Mouse (Mus musculus): Measurements from ENCODE around the gene Ipmk. TPM values are rescaled to one million over a fixed set of nuclear protein-coding genes. Genes with fewer than 3 reads are reported as not detected.

The Ipmk gene
- polyA plus RNA-seq (2015; fragmentation: Nextera tagmentation; extraction: Ambion mirVana), result 7.1 and 8.4 TPM in 2 replicates

DNA sequence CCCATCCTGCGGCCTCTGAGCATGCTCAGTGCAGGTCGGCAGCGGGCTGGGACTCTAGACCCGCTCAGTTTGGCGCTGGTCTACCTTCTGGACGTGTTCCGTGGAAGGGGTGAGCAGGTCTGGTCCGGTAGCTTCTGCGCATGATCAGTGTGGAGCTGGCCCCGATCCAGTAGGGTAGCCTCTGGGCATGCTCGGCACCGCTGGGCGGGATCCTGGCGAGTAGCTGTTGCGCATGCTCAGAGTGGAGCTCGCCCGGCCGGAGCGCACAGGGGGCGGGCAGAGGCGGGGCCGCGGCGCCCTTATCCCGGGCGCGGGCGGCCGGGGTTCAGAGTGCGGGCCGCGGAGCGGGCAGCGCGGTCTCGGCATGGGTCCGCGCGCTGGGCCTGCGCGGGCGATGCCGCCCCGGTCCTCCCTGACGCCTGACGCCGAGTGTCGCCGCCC, at the start of gene Ipmk:
Gene Ipmk, plus strand, starts transcription at position 255 of the 441 bp plus-strand sequence.
- Histone ChIP-seq H3K4me1 (peaks cover 22% of the 10 kb centered on the region), H3K27ac (peak within 1 kb of the TSS; percentile 82), H3K27me3 (no peaks in the 10 kb centered on the region), H3K36me3 (peaks cover 9% of the 10 kb centered on the region; the same call in 1 of the 2 replicates), H3K4me2 (peak within 1 kb of the TSS; percentile 96), H3K9ac (peak within 1 kb of the TSS; percentile 80), H3K9me3 (no peaks in the 10 kb centered on the region), H3K4me3 (peak within 1 kb of the TSS; percentile 85)
- ATAC-seq (ENCODE audit: insufficient number of reproducible peaks, low FRiP score, low TSS enrichment, low read depth), result peak; percentile 93
- WGBS, result 0% methylated on average over 49 of the region's 49 CpGs

DNA sequence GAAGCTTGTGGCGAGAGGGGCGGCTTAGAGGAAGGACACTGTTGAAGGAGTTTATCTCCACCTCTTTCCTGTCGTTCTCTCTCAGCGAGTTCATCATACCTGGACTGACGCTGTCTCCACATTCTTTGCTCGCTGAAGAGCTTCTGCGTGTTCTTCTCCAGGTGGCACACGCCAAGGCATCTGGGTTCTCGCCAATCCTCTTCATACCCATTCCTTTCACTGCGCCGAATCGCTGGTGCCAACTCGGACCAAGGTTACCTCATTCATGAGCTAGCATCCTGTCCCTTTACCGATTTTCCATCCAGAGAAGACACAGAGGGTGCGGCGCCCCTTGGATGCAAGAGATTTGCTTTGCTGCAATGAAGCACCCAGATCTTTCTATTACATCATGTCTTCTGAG, 47.4 kb upstream of the Ipmk start:
- Histone ChIP-seq H3K27me3 (0 out of 2 replicates have a peak, but pooled peaks cover 3% of the 10 kb centered on the region), H3K4me1 (no peaks in the 10 kb centered on the region), H3K4me3 (no peak overlapping the region), H3K27ac (no peak overlapping the region), H3K9me3 (no peaks in the 10 kb centered on the region), H3K4me2 (no peak overlapping the region), H3K36me3 (no peaks in the 10 kb centered on the region), H3K9ac (no peak overlapping the region)
- ATAC-seq (ENCODE audit: insufficient number of reproducible peaks, low FRiP score, low TSS enrichment, low read depth), result no peak
- 77% methylated on average over 16 of the region's 16 CpGs for WGBS

DNA sequence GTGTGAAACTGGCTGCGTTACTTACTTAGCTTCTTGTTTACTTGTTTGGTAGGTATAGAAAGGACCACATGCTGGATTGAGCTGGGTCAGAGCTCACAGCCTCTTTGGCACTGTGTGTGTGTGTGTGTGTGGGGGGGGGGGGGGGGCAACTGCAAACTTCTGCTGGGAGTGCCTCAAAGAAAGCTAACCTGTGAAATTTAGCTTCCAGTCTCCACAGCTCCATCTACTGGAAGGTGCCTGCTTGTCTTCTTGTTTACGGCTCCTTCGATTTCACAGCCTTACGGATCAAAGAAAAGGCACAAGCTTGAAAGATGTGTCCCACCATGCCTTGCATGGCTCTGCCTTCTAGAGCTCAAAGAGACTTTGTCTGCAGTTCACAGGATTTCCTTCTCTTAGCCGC, 45.1 kb upstream of the Ipmk start:
- ATAC-seq (ENCODE audit: insufficient number of reproducible peaks, low FRiP score, low TSS enrichment, low read depth), result no peak
- Histone ChIP-seq H3K4me1 (0 out of 2 replicates have a peak, but pooled peaks cover 3% of the 10 kb centered on the region), H3K27ac (no peak overlapping the region), H3K27me3 (0 out of 2 replicates have a peak, but pooled peaks cover 3% of the 10 kb centered on the region), H3K36me3 (no peaks in the 10 kb centered on the region), H3K9me3 (no peaks in the 10 kb centered on the region), H3K4me2 (no peak overlapping the region), H3K4me3 (no peak overlapping the region), H3K9ac (no peak overlapping the region)
- 24% methylated on average over 5 of the region's 5 CpGs for WGBS

DNA sequence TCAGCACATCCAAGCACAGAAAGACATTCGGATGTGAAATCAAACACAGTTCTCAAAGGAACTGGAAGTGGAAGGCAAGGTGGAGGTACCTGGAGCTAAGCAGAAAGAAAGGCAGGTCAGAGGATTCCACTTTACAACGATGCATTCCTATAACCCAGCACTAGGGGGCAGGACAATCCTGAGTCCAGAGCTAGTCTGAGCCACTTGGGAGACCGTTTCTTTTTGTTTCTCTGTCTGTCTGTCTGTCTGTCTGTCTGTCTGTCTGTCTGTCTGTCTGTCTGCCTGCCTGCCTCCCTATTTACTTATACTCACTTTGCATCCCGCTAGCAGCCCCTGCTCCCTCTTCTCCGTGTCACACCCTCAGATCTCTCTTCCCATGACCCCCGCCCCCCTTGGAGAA, 41.4 kb upstream of the Ipmk start:
- H3K9me3 ChIP-seq, result no peaks in the 10 kb centered on the region
- H3K4me1 ChIP-seq, result 0 out of 2 replicates have a peak, but pooled peaks cover 3% of the 10 kb centered on the region
- no peak for ATAC-seq (ENCODE audit: insufficient number of reproducible peaks, low FRiP score, low TSS enrichment, low read depth)
- peak overlapping the region; percentile 36 for H3K4me2 ChIP-seq
- H3K27me3 ChIP-seq, result 0 out of 2 replicates have a peak, but pooled peaks cover 3% of the 10 kb centered on the region
- no peak overlapping the region for H3K4me3 ChIP-seq
- H3K36me3 ChIP-seq, result no peaks in the 10 kb centered on the region
- H3K9ac ChIP-seq, result no peak overlapping the region
- WGBS, result 18% methylated on average over 6 of the region's 6 CpGs
- H3K27ac ChIP-seq, result no peak overlapping the region

DNA sequence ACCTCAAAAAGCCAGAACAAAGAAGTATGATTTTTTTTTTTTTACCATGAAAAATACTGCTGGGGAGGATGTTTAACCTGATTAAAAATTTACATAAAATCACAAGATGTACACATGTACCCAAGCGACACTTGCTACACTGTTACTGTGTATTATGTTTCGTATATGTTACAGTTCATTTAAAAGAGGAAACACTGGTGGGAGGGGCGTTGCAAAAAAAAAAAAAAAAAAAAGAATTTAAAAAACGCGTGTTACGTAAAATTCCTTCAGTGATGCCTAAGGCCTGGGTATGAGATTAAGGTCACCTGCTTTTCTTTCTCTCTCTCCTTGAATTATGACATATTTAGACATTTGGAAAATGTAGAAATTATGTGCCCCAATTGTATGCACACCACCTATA, 40.8 kb upstream of the Ipmk start:
- WGBS, result 60% methylated on average over 6 of the region's 6 CpGs
- no peak for ATAC-seq (ENCODE audit: insufficient number of reproducible peaks, low FRiP score, low TSS enrichment, low read depth)

DNA sequence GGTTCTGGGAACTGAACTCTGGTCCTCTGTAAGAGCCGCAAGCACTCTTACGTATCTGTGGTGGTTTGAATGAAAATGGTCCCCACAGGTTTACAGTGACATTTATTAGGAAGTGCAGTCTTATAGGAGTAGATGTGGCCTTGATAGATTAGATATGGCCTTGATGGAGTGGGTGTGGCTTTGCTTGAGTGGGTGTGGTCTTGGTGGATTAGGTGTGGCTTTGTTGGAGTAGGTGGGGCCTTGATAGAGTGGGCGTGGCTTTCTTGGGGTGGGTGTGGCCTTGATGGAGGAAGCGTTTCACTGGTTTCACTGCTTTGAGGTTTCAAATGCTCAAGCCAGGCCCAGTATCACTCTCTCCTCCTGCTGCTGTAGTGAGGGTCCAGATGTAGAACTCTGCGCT, 39.4 kb upstream of the Ipmk start:
- ATAC-seq (ENCODE audit: insufficient number of reproducible peaks, low FRiP score, low TSS enrichment, low read depth), result no peak
- 92% methylated on average over 5 of the region's 5 CpGs for WGBS
- Histone ChIP-seq H3K4me1 (0 out of 2 replicates have a peak, but pooled peaks cover 3% of the 10 kb centered on the region), H3K27me3 (no peaks in the 10 kb centered on the region), H3K4me3 (no peak overlapping the region), H3K4me2 (no peak overlapping the region), H3K27ac (no peak overlapping the region), H3K9ac (no peak overlapping the region), H3K36me3 (no peaks in the 10 kb centered on the region), H3K9me3 (no peaks in the 10 kb centered on the region)

More for the DNA sequence above, 40.8 kb upstream of the Ipmk start:
- H3K27ac ChIP-seq, result no peak overlapping the region
- H3K9me3 ChIP-seq, result no peaks in the 10 kb centered on the region
- no peak overlapping the region for H3K4me2 ChIP-seq
- no peaks in the 10 kb centered on the region for H3K36me3 ChIP-seq
- H3K27me3 ChIP-seq, result no peaks in the 10 kb centered on the region
- 0 out of 2 replicates have a peak, but pooled peaks cover 3% of the 10 kb centered on the region for H3K4me1 ChIP-seq
- H3K4me3 ChIP-seq, result no peak overlapping the region
- no peak overlapping the region for H3K9ac ChIP-seq

DNA sequence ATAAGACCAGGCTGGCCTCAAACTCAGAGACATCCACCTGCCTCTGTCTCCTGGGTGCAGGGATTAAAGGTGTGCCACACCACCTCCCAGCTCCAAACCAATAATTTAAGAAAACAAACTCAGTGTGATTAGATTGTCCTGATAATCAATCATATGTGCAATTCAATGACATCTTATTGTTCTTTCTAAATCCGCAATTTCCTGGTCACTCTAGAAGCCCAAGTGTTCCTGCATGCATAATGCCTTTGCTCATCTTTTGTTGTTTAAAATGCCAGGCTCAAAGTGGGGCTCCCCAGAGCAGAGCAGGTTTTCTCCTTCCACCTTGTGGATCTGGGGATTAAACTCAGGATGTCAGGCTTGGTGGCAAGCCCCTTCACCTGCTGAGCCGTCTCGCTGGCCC, 37.3 kb upstream of the Ipmk start:
- H3K4me2 ChIP-seq, result no peak overlapping the region
- WGBS, result 74% methylated on average over 3 of the region's 3 CpGs
- ATAC-seq (ENCODE audit: insufficient number of reproducible peaks, low FRiP score, low TSS enrichment, low read depth), result no peak

DNA sequence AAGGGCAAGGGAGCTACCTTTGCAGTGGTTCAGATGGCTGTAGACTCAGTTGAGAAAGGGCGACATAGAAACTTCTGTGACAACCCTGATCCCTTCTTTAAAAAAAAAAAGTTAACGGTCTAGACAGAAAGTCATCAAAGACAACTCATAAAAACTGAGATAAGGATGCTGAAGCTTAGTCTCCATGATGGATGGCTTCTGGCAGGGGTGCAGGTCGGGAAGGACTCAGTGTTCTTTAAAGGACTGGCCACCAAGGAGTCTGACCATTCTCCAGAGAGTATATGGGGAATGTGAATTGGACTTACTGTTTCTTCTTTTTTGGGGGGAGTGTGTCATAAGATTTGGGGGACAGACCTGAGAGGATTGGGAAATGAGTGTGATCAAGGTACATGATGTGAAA, 33.0 kb upstream of the Ipmk start:
- H3K4me3 ChIP-seq, result no peak overlapping the region
- no peaks in the 10 kb centered on the region for H3K9me3 ChIP-seq
- no peaks in the 10 kb centered on the region for H3K36me3 ChIP-seq
- no peak overlapping the region for H3K27ac ChIP-seq
- WGBS, result 57% methylated on average over 3 of the region's 3 CpGs
- H3K4me2 ChIP-seq, result no peak overlapping the region
- H3K27me3 ChIP-seq, result no peaks in the 10 kb centered on the region
- H3K9ac ChIP-seq, result no peak overlapping the region
- no peak for ATAC-seq (ENCODE audit: insufficient number of reproducible peaks, low FRiP score, low TSS enrichment, low read depth)
- no peaks in the 10 kb centered on the region for H3K4me1 ChIP-seq

More for the DNA sequence above, 37.3 kb upstream of the Ipmk start:
- Histone ChIP-seq H3K27me3 (no peaks in the 10 kb centered on the region), H3K9me3 (no peaks in the 10 kb centered on the region), H3K36me3 (no peaks in the 10 kb centered on the region), H3K9ac (no peak overlapping the region), H3K27ac (no peak overlapping the region), H3K4me3 (no peak overlapping the region), H3K4me1 (0 out of 2 replicates have a peak, but pooled peaks cover 3% of the 10 kb centered on the region)

DNA sequence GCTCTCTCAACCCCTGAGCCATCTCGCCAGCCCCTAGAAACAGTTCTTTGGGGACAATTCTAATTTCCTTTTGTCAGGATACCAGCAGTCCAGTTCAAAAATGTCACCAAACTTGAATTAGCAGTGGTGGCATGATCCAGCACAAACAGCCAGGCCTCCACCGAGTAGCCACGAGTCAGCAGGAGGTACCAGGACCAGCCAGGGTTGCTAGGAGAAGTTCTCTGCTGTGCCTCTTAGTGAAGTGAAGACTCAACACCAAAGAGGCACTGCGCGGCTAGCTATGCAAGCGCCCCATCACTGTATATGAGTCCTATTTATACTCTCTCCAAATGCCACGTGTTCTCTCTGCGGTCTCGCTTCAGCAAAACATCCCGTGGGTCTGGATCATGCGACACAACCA, 31.5 kb upstream of the Ipmk start:
- no peak overlapping the region for H3K27ac ChIP-seq
- H3K4me2 ChIP-seq, result no peak overlapping the region
- H3K36me3 ChIP-seq, result no peaks in the 10 kb centered on the region
- no peak for ATAC-seq (ENCODE audit: insufficient number of reproducible peaks, low FRiP score, low TSS enrichment, low read depth)
- H3K9ac ChIP-seq, result no peak overlapping the region
- no peaks in the 10 kb centered on the region for H3K4me1 ChIP-seq
- H3K9me3 ChIP-seq, result no peaks in the 10 kb centered on the region
- no peaks in the 10 kb centered on the region for H3K27me3 ChIP-seq
- H3K4me3 ChIP-seq, result no peak overlapping the region
- WGBS, result 77% methylated on average over 11 of the region's 11 CpGs

DNA sequence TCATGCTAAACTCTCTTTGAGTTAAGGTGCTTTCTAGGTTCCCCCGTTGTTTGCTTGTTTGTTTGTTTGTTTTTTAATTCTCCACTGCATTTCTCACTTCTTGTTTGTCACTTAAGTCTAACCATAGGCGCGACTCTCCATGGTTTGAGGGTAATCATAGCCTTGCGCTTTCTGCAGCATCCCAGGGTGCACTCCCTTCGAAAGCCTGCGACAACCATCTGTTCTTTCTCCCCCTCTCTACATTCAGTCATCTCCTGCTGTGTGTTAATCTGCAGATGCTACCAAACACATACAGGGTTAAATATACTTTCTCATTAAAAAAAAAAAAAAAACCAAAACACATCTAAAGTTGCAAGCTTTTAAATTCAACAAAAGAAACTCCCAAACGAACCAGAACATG, 31.1 kb upstream of the Ipmk start:
- 71% methylated on average over 7 of the region's 7 CpGs for WGBS

DNA sequence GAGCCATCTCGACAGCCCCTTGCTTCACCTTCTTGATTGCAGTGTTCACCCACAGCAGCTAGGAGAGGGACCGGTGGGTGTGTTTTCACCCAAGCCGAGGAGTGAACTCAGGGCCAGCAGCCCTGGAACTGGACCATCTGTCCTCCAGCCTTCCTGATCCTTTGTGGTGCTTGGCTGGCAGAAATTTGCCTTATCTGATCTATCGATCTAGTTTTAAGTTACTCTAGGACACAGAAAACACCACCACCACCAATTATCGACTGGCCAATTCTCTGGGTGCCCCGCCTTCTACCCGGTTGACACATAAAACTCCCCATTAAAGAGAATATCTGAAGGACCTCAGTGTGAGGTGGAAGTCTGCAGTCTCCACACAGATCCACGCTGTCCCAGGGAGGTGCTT, 23.9 kb upstream of the Ipmk start:
- H3K27ac ChIP-seq, result no peak overlapping the region
- no peak for ATAC-seq (ENCODE audit: insufficient number of reproducible peaks, low FRiP score, low TSS enrichment, low read depth)
- 71% methylated on average over 8 of the region's 8 CpGs for WGBS

More for the DNA sequence above, 31.1 kb upstream of the Ipmk start:
- Histone ChIP-seq H3K4me3 (no peak overlapping the region), H3K4me1 (no peaks in the 10 kb centered on the region), H3K27ac (no peak overlapping the region), H3K9me3 (no peaks in the 10 kb centered on the region), H3K27me3 (no peaks in the 10 kb centered on the region), H3K4me2 (no peak overlapping the region), H3K36me3 (no peaks in the 10 kb centered on the region), H3K9ac (no peak overlapping the region)
- ATAC-seq (ENCODE audit: insufficient number of reproducible peaks, low FRiP score, low TSS enrichment, low read depth), result no peak

DNA sequence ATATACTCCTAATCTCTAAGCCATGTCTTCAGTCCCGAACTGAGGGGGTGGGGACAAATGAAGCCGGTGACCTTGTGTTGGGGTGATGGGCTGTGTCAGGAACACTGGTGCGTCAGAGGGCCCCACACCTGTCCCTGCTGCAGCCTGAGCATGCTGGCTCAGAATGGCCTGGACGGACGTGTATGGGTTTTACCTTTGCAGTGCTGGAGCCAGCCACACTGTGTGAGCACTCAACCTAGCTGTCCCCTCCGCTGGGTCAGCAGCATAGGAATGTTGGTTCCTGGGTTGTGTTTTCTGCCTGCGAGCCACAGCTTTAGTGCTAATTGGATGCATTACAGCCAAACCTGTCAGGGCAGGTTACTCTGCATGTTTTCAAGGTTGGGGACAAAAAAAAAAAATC, 21.4 kb upstream of the Ipmk start:
- no peaks in the 10 kb centered on the region for H3K4me1 ChIP-seq
- H3K9me3 ChIP-seq, result no peaks in the 10 kb centered on the region
- 64% methylated on average over 7 of the region's 7 CpGs for WGBS
- H3K4me2 ChIP-seq, result no peak overlapping the region
- ATAC-seq (ENCODE audit: insufficient number of reproducible peaks, low FRiP score, low TSS enrichment, low read depth), result no peak
- H3K27ac ChIP-seq, result no peak overlapping the region
- no peak overlapping the region for H3K4me3 ChIP-seq
- no peaks in the 10 kb centered on the region for H3K27me3 ChIP-seq
- H3K9ac ChIP-seq, result no peak overlapping the region
- H3K36me3 ChIP-seq, result peaks cover 19% of the 10 kb centered on the region

More for the DNA sequence above, 23.9 kb upstream of the Ipmk start:
- H3K4me1 ChIP-seq, result no peaks in the 10 kb centered on the region
- no peak overlapping the region for H3K4me2 ChIP-seq
- H3K27me3 ChIP-seq, result no peaks in the 10 kb centered on the region
- H3K4me3 ChIP-seq, result no peak overlapping the region
- no peaks in the 10 kb centered on the region for H3K36me3 ChIP-seq
- H3K9ac ChIP-seq, result no peak overlapping the region
- H3K9me3 ChIP-seq, result no peaks in the 10 kb centered on the region

DNA sequence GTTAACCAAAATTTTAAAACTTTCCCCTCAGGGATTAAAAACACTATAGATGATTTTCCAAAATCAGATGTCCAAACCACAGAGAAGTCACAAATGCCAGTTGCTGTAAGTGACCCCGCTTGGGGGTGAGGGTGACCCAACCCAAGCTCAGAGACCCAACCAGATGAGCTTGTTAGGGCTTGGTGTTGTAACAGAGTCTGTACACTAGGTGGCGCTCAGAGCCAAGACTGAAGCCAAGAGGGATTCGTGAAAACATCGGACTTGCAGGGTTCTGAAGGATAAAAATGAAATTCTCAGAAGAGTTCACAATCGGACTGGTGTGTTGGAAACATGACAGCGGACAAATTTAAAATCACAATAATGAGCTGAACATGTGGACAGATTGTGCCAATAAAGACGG, 20.8 kb upstream of the Ipmk start:
- Histone ChIP-seq H3K36me3 (peaks cover 19% of the 10 kb centered on the region), H3K4me2 (no peak overlapping the region), H3K4me3 (no peak overlapping the region), H3K4me1 (no peaks in the 10 kb centered on the region), H3K27me3 (no peaks in the 10 kb centered on the region), H3K9ac (no peak overlapping the region), H3K9me3 (no peaks in the 10 kb centered on the region), H3K27ac (no peak overlapping the region)
- WGBS, result 10% methylated on average over 7 of the region's 7 CpGs
- ATAC-seq (ENCODE audit: insufficient number of reproducible peaks, low FRiP score, low TSS enrichment, low read depth), result no peak

All from limb, embryonic 15.5 days (tissue).